ENCODE assay signal across 9 mouse cellular contexts in genomic region chr8:72352951-72353699, GRCm38 (mm10). TPM values are rescaled to one million over a fixed set of nuclear protein-coding genes. Genes with fewer than 3 reads are reported as not detected.
DNase-seq lines count a peak whose midpoint lies in the region; ATAC-seq lines count a peak whose summit lies in the region.
"Had no signal": no experiment of that assay in that cellular context is flagged by ENCODE, and none has a peak within 500 bp of the region (broad histone marks: within the 10 kb centered on the region; RNA-seq: fewer than 3 reads in every experiment).

No protein-coding gene starts in this region.

- H3K27ac ChIP-seq in heart, embryonic 10.5 days, result peak overlapping the region; percentile 74
- H3K27ac ChIP-seq in midbrain, embryonic 11.5 days (ENCODE audit: low read depth, low read length), result no peak overlapping the region
- H3K27ac ChIP-seq in midbrain, embryonic 10.5 days (replicated peaks), result no peak overlapping the region
- peak overlapping the region; percentile 54 for H3K27ac ChIP-seq in liver, embryonic 16.5 days (ENCODE audit: low read length)

- peaks cover 49% of the 10 kb centered on the region for H3K4me1 ChIP-seq in heart, embryonic 10.5 days
- no peaks in the 10 kb centered on the region for H3K4me1 ChIP-seq in midbrain, embryonic 11.5 days (ENCODE audit: control insufficient read depth, insufficient read depth, low read length)
- no peaks in the 10 kb centered on the region for H3K4me1 ChIP-seq in midbrain, embryonic 10.5 days
- peaks cover 39% of the 10 kb centered on the region for H3K4me1 ChIP-seq in liver, embryonic 16.5 days (ENCODE audit: control insufficient read depth, low read depth, low read length)

- H3K4me2 ChIP-seq in midbrain, embryonic 11.5 days, result no peak overlapping the region
- H3K4me2 ChIP-seq in liver, embryonic 16.5 days (ENCODE audit: low read depth, low read length), result no peak overlapping the region

- DNase-seq in heart, embryonic 10.5 days (ENCODE audit: low spot score), result no peak
- DNase-seq in heart, adult 8-10 months (ENCODE audit: low spot score), result no peak
- DNase-seq in midbrain, embryonic 11.5 days (ENCODE audit: low spot score, missing footprints), result no peak
- DNase-seq in midbrain, embryonic 10.5 days (ENCODE audit: low spot score), result no peak
- DNase-seq in kidney, adult 11 months, result peak; percentile 74
- DNase-seq in adrenal gland, adult 8-10 months, result no peak
- DNase-seq in cerebellum, adult 9-11 months, result no peak

- H3K27me3 ChIP-seq in heart, embryonic 10.5 days (ENCODE audit: insufficient read depth, poor library complexity, severe bottlenecking), result no peaks in the 10 kb centered on the region
- no peaks in the 10 kb centered on the region for H3K27me3 ChIP-seq in midbrain, embryonic 11.5 days (ENCODE audit: control insufficient read depth, insufficient read depth, low read length)
- no peaks in the 10 kb centered on the region for H3K27me3 ChIP-seq in midbrain, embryonic 10.5 days (ENCODE audit: low read depth, poor library complexity, severe bottlenecking)
- H3K27me3 ChIP-seq in liver, embryonic 16.5 days (ENCODE audit: control insufficient read depth, insufficient read depth, low read depth, low read length), result no peaks in the 10 kb centered on the region

- no peak overlapping the region for H3K4me3 ChIP-seq in heart, embryonic 10.5 days
- no peak overlapping the region for H3K4me3 ChIP-seq in midbrain, embryonic 11.5 days (ENCODE audit: low read depth, low read length)
- H3K4me3 ChIP-seq in midbrain, embryonic 10.5 days, result no peak overlapping the region
- H3K4me3 ChIP-seq in liver, embryonic 16.5 days (ENCODE audit: low read depth, low read length), result no peak overlapping the region
- H3K4me3 ChIP-seq: myocyte had no signal

- peaks cover 46% of the 10 kb centered on the region for H3K36me3 ChIP-seq in heart, embryonic 10.5 days
- peaks cover 8% of the 10 kb centered on the region for H3K36me3 ChIP-seq in midbrain, embryonic 11.5 days (ENCODE audit: control insufficient read depth, insufficient read depth, low read length)
- H3K36me3 ChIP-seq in midbrain, embryonic 10.5 days, result peaks cover 74% of the 10 kb centered on the region
- peaks cover 2% of the 10 kb centered on the region for H3K36me3 ChIP-seq in liver, embryonic 16.5 days (ENCODE audit: control insufficient read depth, insufficient read depth)

- WGBS in heart, embryonic 10.5 days, result 70% methylated on average over 8 of the region's 8 CpGs
- WGBS in midbrain, embryonic 11.5 days, result 85% methylated on average over 8 of the region's 8 CpGs
- WGBS in midbrain, embryonic 10.5 days, result 87% methylated on average over 8 of the region's 8 CpGs
- WGBS in liver, embryonic 16.5 days (ENCODE audit: insufficient replicate concordance), result 64% methylated on average over 8 of the region's 8 CpGs

- peak; percentile 50; the same call in 1 of the 2 replicates for ATAC-seq in midbrain, embryonic 11.5 days (ENCODE audit: low FRiP score)
- peak; percentile 43 for ATAC-seq in liver, embryonic 16.5 days (ENCODE audit: low read depth)

- no peak overlapping the region for H3K9ac ChIP-seq in midbrain, embryonic 11.5 days (ENCODE audit: low read length)
- no peak overlapping the region for H3K9ac ChIP-seq in liver, embryonic 16.5 days (ENCODE audit: low read depth, low read length)

- H3K9me3 ChIP-seq in heart, embryonic 10.5 days, result no peaks in the 10 kb centered on the region
- H3K9me3 ChIP-seq in midbrain, embryonic 11.5 days (ENCODE audit: control insufficient read depth, low read length), result no peaks in the 10 kb centered on the region
- no peaks in the 10 kb centered on the region for H3K9me3 ChIP-seq in midbrain, embryonic 10.5 days (replicated peaks)
- no peaks in the 10 kb centered on the region for H3K9me3 ChIP-seq in liver, embryonic 16.5 days (replicated peaks; ENCODE audit: control insufficient read depth, low read length)

RNA-seq across cellular contexts. Expression of gene Klf2, which starts 34.3 kb away (rescaled TPM):
- 12.8 and 14.1 TPM in 2 replicates for polyA plus RNA-seq in heart, embryonic 10.5 days (2016; fragmentation: Nextera tagmentation; extraction: Ambion mirVana)
- 10 to 100 TPM; 40.3 to 74.6 (median 52.7) TPM for total RNA-seq in heart, adult 8-10 months (2022)
- 5.0 and 6.5 TPM in 2 replicates for polyA plus RNA-seq in midbrain, embryonic 11.5 days (2014; fragmentation: Nextera tagmentation; extraction: Ambion mirVana)
- 4.0 and 4.1 TPM in 2 replicates for polyA plus RNA-seq in midbrain, embryonic 10.5 days (2016; fragmentation: Nextera tagmentation; extraction: Ambion mirVana)
- 1.8 and 2.0 TPM in 2 replicates for polyA plus RNA-seq in liver, embryonic 16.5 days (2015; fragmentation: Nextera tagmentation; extraction: Ambion mirVana)
- total RNA-seq in adrenal gland, adult 8-10 months (2022), result 10 to 100 TPM; 30.7 to 44.2 (median 36.5) TPM

RNA-seq across cellular contexts. Expression of gene Gm10282, which starts 48.1 kb away (rescaled TPM):
- 19.8 and 23.4 TPM in 2 replicates for polyA plus RNA-seq in heart, embryonic 10.5 days (2016; fragmentation: Nextera tagmentation; extraction: Ambion mirVana)
- 1 to 10 TPM; 5.4 to 8.3 (median 7.5) TPM for total RNA-seq in heart, adult 8-10 months (2022)
- 39.3 and 42.3 TPM in 2 replicates for polyA plus RNA-seq in midbrain, embryonic 11.5 days (2014; fragmentation: Nextera tagmentation; extraction: Ambion mirVana)
- polyA plus RNA-seq in midbrain, embryonic 10.5 days (2016; fragmentation: Nextera tagmentation; extraction: Ambion mirVana), result 38.0 and 38.7 TPM in 2 replicates
- 5.8 and 6.0 TPM in 2 replicates for polyA plus RNA-seq in liver, embryonic 16.5 days (2015; fragmentation: Nextera tagmentation; extraction: Ambion mirVana)
- total RNA-seq in adrenal gland, adult 8-10 months (2022), result 1 to 10 TPM; 4.5 to 9.5 (median 7.9) TPM

Comparison
In these comparisons a context has a peak if more than half of its experiments do, and no peak if none do; other contexts are left out.
1. H3K27ac ChIP-seq: peak in heart, embryonic 10.5 days (single experiment) and liver, embryonic 16.5 days (single experiment); none in midbrain, embryonic 11.5 days (single experiment) and midbrain, embryonic 10.5 days (single experiment).